Mouse (Mus musculus): ENCODE measurements at regions not wholly inside any gene's neighbourhood (a gene's known extent, or its start where the extent isn't known, plus 50 kb on each side); places are given as distances from the start of the nearest gene placed in this dataset.

- no peaks in the 10 kb centered on the region for H3K9me3 ChIP-seq (replicated peaks)
- no peaks in the 10 kb centered on the region for H3K36me3 ChIP-seq
- no peak overlapping the region for H3K4me3 ChIP-seq (replicated peaks)
- H3K27ac ChIP-seq (replicated peaks) = peak overlapping the region; percentile 37; the same call in 1 of the 2 replicates
- 27% methylated on average over 3 of the region's 3 CpGs for WGBS
- peaks cover 17% of the 10 kb centered on the region for H3K4me1 ChIP-seq
- H3K9ac ChIP-seq (replicated peaks) = no peak overlapping the region
- no peaks in the 10 kb centered on the region for H3K27me3 ChIP-seq (replicated peaks)
- H3K4me2 ChIP-seq = no peak overlapping the region
- peak; percentile 72 for ATAC-seq (ENCODE audit: low FRiP score)
Measured at GRCm38 (mm10) chr2:21956112-21956963, 271.0 kb upstream of the Myo3a start.

- Histone ChIP-seq H3K4me2 (peak overlapping the region; percentile 41), H3K27me3 (replicated peaks) (no peaks in the 10 kb centered on the region), H3K27ac (replicated peaks) (0 out of 2 replicates have a peak overlapping the region, but pooled peaks have one; percentile 33), H3K9me3 (replicated peaks) (no peaks in the 10 kb centered on the region), H3K4me3 (replicated peaks) (no peak overlapping the region), H3K36me3 (no peaks in the 10 kb centered on the region), H3K4me1 (peaks cover 17% of the 10 kb centered on the region), H3K9ac (replicated peaks) (no peak overlapping the region)
- peak; percentile 80 for ATAC-seq (ENCODE audit: low FRiP score)
- 0% methylated on average over 3 of the region's 3 CpGs for WGBS
Measured at GRCm38 (mm10) chr2:21958365-21958764, 268.9 kb upstream of the Myo3a start.

- H3K27me3 ChIP-seq (replicated peaks) = no peaks in the 10 kb centered on the region
- ATAC-seq (ENCODE audit: low FRiP score) = peak; percentile 53; the same call in 1 of the 2 replicates
- 51% methylated on average over 3 of the region's 3 CpGs for WGBS
Measured at GRCm38 (mm10) chr2:21958802-21959201, 268.5 kb upstream of the Myo3a start.

GRCm38 (mm10) chr2:21963343-21964026, 263.8 kb upstream of the Myo3a start:
- 5% methylated on average over 7 of the region's 7 CpGs for WGBS
- peak overlapping the region; percentile 12 for H3K4me3 ChIP-seq (replicated peaks)

More at GRCm38 (mm10) chr2:21958802-21959201, 268.5 kb upstream of the Myo3a start:
- 0 out of 2 replicates have a peak overlapping the region, but pooled peaks have one; percentile 33 for H3K27ac ChIP-seq (replicated peaks)
- no peak overlapping the region for H3K4me3 ChIP-seq (replicated peaks)
- H3K4me2 ChIP-seq = peak overlapping the region; percentile 41
- no peaks in the 10 kb centered on the region for H3K36me3 ChIP-seq
- H3K9me3 ChIP-seq (replicated peaks) = no peaks in the 10 kb centered on the region
- no peak overlapping the region for H3K9ac ChIP-seq (replicated peaks)
- H3K4me1 ChIP-seq = peaks cover 19% of the 10 kb centered on the region

GRCm38 (mm10) chr2:21964027-21964605, 263.2 kb upstream of the Myo3a start:
- 0% methylated on average over 10 of the region's 10 CpGs for WGBS

More at GRCm38 (mm10) chr2:21963343-21964026, 263.8 kb upstream of the Myo3a start:
- peak; percentile 21 for ATAC-seq (ENCODE audit: low FRiP score)
- H3K9me3 ChIP-seq (replicated peaks) = no peaks in the 10 kb centered on the region
- peak overlapping the region; percentile 50 for H3K4me2 ChIP-seq
- no peaks in the 10 kb centered on the region for H3K27me3 ChIP-seq (replicated peaks)
- peaks cover 13% of the 10 kb centered on the region for H3K4me1 ChIP-seq
- peak overlapping the region; percentile 13 for H3K27ac ChIP-seq (replicated peaks)
- H3K36me3 ChIP-seq = no peaks in the 10 kb centered on the region
- H3K9ac ChIP-seq (replicated peaks) = peak overlapping the region; percentile 9; the same call in 1 of the 2 replicates

GRCm38 (mm10) chr2:21970774-21971406, 256.4 kb upstream of the Myo3a start:
- no peaks in the 10 kb centered on the region for H3K27me3 ChIP-seq (replicated peaks)
- no peaks in the 10 kb centered on the region for H3K36me3 ChIP-seq
- no peaks in the 10 kb centered on the region for H3K4me1 ChIP-seq
- WGBS = 81% methylated on average over 1 of the region's 1 CpGs
- H3K4me3 ChIP-seq (replicated peaks) = no peak overlapping the region
- H3K9ac ChIP-seq (replicated peaks) = no peak overlapping the region
- no peak overlapping the region for H3K4me2 ChIP-seq
- no peak for ATAC-seq (ENCODE audit: low FRiP score)
- no peak overlapping the region for H3K27ac ChIP-seq (replicated peaks)
- no peaks in the 10 kb centered on the region for H3K9me3 ChIP-seq (replicated peaks)

More at GRCm38 (mm10) chr2:21964027-21964605, 263.2 kb upstream of the Myo3a start:
- peak overlapping the region; percentile 9; the same call in 1 of the 2 replicates for H3K9ac ChIP-seq (replicated peaks)
- H3K4me3 ChIP-seq (replicated peaks) = peak overlapping the region; percentile 12
- no peaks in the 10 kb centered on the region for H3K36me3 ChIP-seq
- H3K27ac ChIP-seq (replicated peaks) = peak overlapping the region; percentile 13
- no peaks in the 10 kb centered on the region for H3K9me3 ChIP-seq (replicated peaks)
- peak; percentile 91 for ATAC-seq (ENCODE audit: low FRiP score)
- H3K4me2 ChIP-seq = peak overlapping the region; percentile 50
- no peaks in the 10 kb centered on the region for H3K27me3 ChIP-seq (replicated peaks)
- H3K4me1 ChIP-seq = peaks cover 7% of the 10 kb centered on the region

GRCm38 (mm10) chr2:21974599-21974998, 252.7 kb upstream of the Myo3a start:
- Histone ChIP-seq H3K27me3 (replicated peaks) (no peaks in the 10 kb centered on the region), H3K4me3 (replicated peaks) (no peak overlapping the region), H3K36me3 (no peaks in the 10 kb centered on the region), H3K27ac (replicated peaks) (no peak overlapping the region), H3K9ac (replicated peaks) (no peak overlapping the region), H3K9me3 (replicated peaks) (no peaks in the 10 kb centered on the region), H3K4me1 (no peaks in the 10 kb centered on the region), H3K4me2 (no peak overlapping the region)
- 82% methylated on average over 3 of the region's 3 CpGs for WGBS
- ATAC-seq (ENCODE audit: low FRiP score) = no peak

GRCm38 (mm10) chr2:21975547-21975946, 251.8 kb upstream of the Myo3a start:
- Histone ChIP-seq H3K36me3 (no peaks in the 10 kb centered on the region), H3K9ac (replicated peaks) (no peak overlapping the region), H3K27ac (replicated peaks) (no peak overlapping the region), H3K4me2 (no peak overlapping the region), H3K4me3 (replicated peaks) (no peak overlapping the region), H3K4me1 (no peaks in the 10 kb centered on the region), H3K9me3 (replicated peaks) (no peaks in the 10 kb centered on the region), H3K27me3 (replicated peaks) (no peaks in the 10 kb centered on the region)
- ATAC-seq (ENCODE audit: low FRiP score) = 0 out of 2 replicates have a peak, but pooled peaks have one; percentile 28
- 45% methylated on average over 1 of the region's 1 CpGs for WGBS

- H3K4me3 ChIP-seq (replicated peaks) = no peak overlapping the region
- no peaks in the 10 kb centered on the region for H3K4me1 ChIP-seq
- no peak overlapping the region for H3K4me2 ChIP-seq
- H3K9me3 ChIP-seq (replicated peaks) = no peaks in the 10 kb centered on the region
- H3K9ac ChIP-seq (replicated peaks) = no peak overlapping the region
- H3K36me3 ChIP-seq = no peaks in the 10 kb centered on the region
- ATAC-seq (ENCODE audit: low FRiP score) = no peak
- H3K27me3 ChIP-seq (replicated peaks) = no peaks in the 10 kb centered on the region
- H3K27ac ChIP-seq (replicated peaks) = no peak overlapping the region
Measured at GRCm38 (mm10) chr2:21976337-21976736, 251.0 kb upstream of the Myo3a start.

GRCm38 (mm10) chr2:21976831-21977230, 250.5 kb upstream of the Myo3a start:
- H3K36me3 ChIP-seq = no peaks in the 10 kb centered on the region
- no peak overlapping the region for H3K27ac ChIP-seq (replicated peaks)
- H3K4me2 ChIP-seq = no peak overlapping the region
- H3K27me3 ChIP-seq (replicated peaks) = no peaks in the 10 kb centered on the region
- 86% methylated on average over 2 of the region's 2 CpGs for WGBS
- ATAC-seq (ENCODE audit: low FRiP score) = no peak
- H3K4me3 ChIP-seq (replicated peaks) = no peak overlapping the region
- H3K9me3 ChIP-seq (replicated peaks) = no peaks in the 10 kb centered on the region
- no peak overlapping the region for H3K9ac ChIP-seq (replicated peaks)
- H3K4me1 ChIP-seq = no peaks in the 10 kb centered on the region

GRCm38 (mm10) chr2:21980177-21980576, 247.1 kb upstream of the Myo3a start:
- no peaks in the 10 kb centered on the region for H3K27me3 ChIP-seq (replicated peaks)
- WGBS = 82% methylated on average over 9 of the region's 9 CpGs
- no peak overlapping the region for H3K4me3 ChIP-seq (replicated peaks)
- no peak overlapping the region for H3K27ac ChIP-seq (replicated peaks)
- H3K4me1 ChIP-seq = no peaks in the 10 kb centered on the region
- H3K36me3 ChIP-seq = no peaks in the 10 kb centered on the region
- no peak overlapping the region for H3K9ac ChIP-seq (replicated peaks)
- ATAC-seq (ENCODE audit: low FRiP score) = no peak; the same call in 1 of the 2 replicates
- no peaks in the 10 kb centered on the region for H3K9me3 ChIP-seq (replicated peaks)
- H3K4me2 ChIP-seq = no peak overlapping the region
